Mouse (Mus musculus) left cerebral cortex, postnatal 36 days (tissue): ENCODE results near the gene Gm10750. TPM values are rescaled to one million over a fixed set of nuclear protein-coding genes. Genes with fewer than 3 reads are reported as not detected.
"Not testable (repeated sequence)": the region's sequence is repeated elsewhere in the genome, so short reads cannot be mapped to it uniquely, and the experiment has no call there.

ENCODE experiments used
- DNase-seq, 2 experiments: peaks; one replicate each; pipeline ENCODE4 v3.0.0; 2021 to 2022; ENCODE audit warnings: low spot score in 2 of 2, mixed read lengths in 1 of 2
- intact Hi-C: fragments of 180-260 bp; cut with DNase I; formaldehyde crosslinking; loops from one replicate; pipeline ENCODE4 v1.15.1; 2025
- total RNA-seq, 2 experiments: library from RNA; stranded (reverse); gene quantifications; 2 replicates each; pipeline ENCODE4 v1.2.3; 2021

Gm10750 gene
- not detected for total RNA-seq

- DNase-seq, intact Hi-C loops: not testable (repeated sequence)
Measured at GRCm38 (mm10) chr2:149017137-149017536, at the start of gene Gm10750. TSS of gene Gm10750 (minus strand) at chr2:149017237.

- no peak for DNase-seq
- intact Hi-C loops = no loop called here
Measured at GRCm38 (mm10) chr2:149004826-149005225, 12.2 kb downstream of the Gm10750 start.

- intact Hi-C loops = no loop called here
- no peak for DNase-seq
Measured at GRCm38 (mm10) chr2:149003151-149003550, 13.9 kb downstream of the Gm10750 start, which contains the start of gene Gm1330. TSS of gene Gm1330 (minus strand) at chr2:149003251.

DNA sequence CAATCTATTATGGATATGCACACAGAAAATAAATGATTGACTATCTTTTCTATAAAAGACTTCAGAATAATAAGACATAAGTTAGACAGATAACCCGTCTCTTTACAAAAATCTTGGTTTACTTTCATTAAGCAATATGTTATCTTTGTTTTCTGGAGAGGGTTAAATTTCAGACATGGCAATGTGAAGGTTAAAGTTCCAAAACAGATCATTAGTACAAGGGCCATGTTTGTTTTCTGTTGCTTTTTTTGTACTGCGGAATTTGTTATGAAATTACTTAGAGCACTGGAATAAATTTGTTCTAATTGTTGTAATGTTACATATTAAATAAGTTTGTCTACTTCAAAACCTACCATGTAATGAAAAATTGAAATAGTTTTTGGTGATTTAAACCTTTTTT is 21.9 kb downstream of the Gm10750 start:
- intact Hi-C loops = no loop called here
- no peak for DNase-seq

Other genes with a start within 250 kb of the Gm10750 start
- not detected for gene Cst11, start 245.7 kb downstream of the Gm10750 start, total RNA-seq
- not detected for gene 8030411F24Rik, start 235.2 kb downstream of the Gm10750 start, total RNA-seq
- 1 to 10 TPM; 3.6 to 5.0 TPM for gene Cst12, start 227.9 kb downstream of the Gm10750 start, total RNA-seq
- gene Cst8, start 218.5 kb downstream of the Gm10750 start, total RNA-seq = not detected
- gene Cst13, start 197.2 kb downstream of the Gm10750 start, total RNA-seq = not detected
- not detected for gene Cst9, start 182.1 kb downstream of the Gm10750 start, total RNA-seq
- not detected for gene 9230104L09Rik, start 152.2 kb downstream of the Gm10750 start, total RNA-seq
- 1,000 to 10,000 TPM; 1,774 to 2,100 TPM for gene Cst3, start 141.5 kb downstream of the Gm10750 start, total RNA-seq
- gene Gm1330, start 14.0 kb downstream of the Gm10750 start, total RNA-seq = not detected